Mouse (Mus musculus): ENCODE measurements around the gene Pdzrn3.

GRCm38 (mm10) chr6:101311446-101311845 lies 66.3 kb downstream of the Pdzrn3 start:
- TF ChIP-seq CTCF (conservative IDR thresholded peaks at IDR 0.05 in 1 of 2, IDR thresholded peaks at IDR 0.05 in 1 of 2; ENCODE audit: low read depth in 2 of 2, low read length in 2 of 2): no peak
- TF ChIP-seq MYC (IDR thresholded peaks at IDR 0.05; ENCODE audit: low read depth, low read length): no peak
- TF ChIP-seq TBP (conservative IDR thresholded peaks at IDR 0.05; ENCODE audit: low read depth, low read length): no peak
- no peak for TF ChIP-seq RAD21 (IDR thresholded peaks at IDR 0.05; ENCODE audit: low read depth, low read length)
- TF ChIP-seq RCOR1 (conservative IDR thresholded peaks at IDR 0.05; ENCODE audit: low read depth, low read length): no peak
- no peak for TF ChIP-seq EP300 (IDR thresholded peaks at IDR 0.05; ENCODE audit: low read length)
- TF ChIP-seq NELFE (IDR thresholded peaks at IDR 0.05; ENCODE audit: low read depth, low read length): no peak
- TF ChIP-seq MAX (IDR thresholded peaks at IDR 0.05; ENCODE audit: low read length): no peak
